Mouse (Mus musculus) CH12.LX (cell line): ENCODE measurements around the gene Ergic3. TPM values are rescaled to one million over a fixed set of nuclear protein-coding genes. Genes with fewer than 3 reads are reported as not detected.
A peak's percentile ranks its signal among the peaks of the same experiment; 100 is the strongest.

Source experiments
- DNase-seq: peaks from one replicate; pipeline ENCODE4 v3.0.0-alpha.2; 2013; ENCODE audit errors: extremely low read depth
- H3K27ac ChIP-seq: 2 replicates; pipeline ENCODE4 v1.5.1; 2012; ENCODE audit warnings: low read depth, mild to moderate bottlenecking, control low read depth, moderate library complexity; ENCODE audit not compliant: insufficient read depth
- H3K27me3 ChIP-seq: replicated peaks from 2 replicates; pipeline ENCODE3; 2012; ENCODE audit warnings: inconsistent platforms
- H3K36me3 ChIP-seq, 2 experiments: replicated peaks in 1 of 2; 2 replicates each; pipeline versions ENCODE3 to v1.6.1; 2012; ENCODE audit warnings: inconsistent platforms in 1 of 2, low read length in 1 of 2, mild to moderate bottlenecking in 1 of 2, mixed read lengths in 1 of 2, moderate library complexity in 1 of 2; ENCODE audit not compliant: control insufficient read depth in 1 of 2, insufficient read depth in 1 of 2
- H3K4me1 ChIP-seq, 2 experiments: 2 replicates each; pipeline ENCODE4 v1.6.1; 2012; ENCODE audit warnings: inconsistent platforms in 1 of 2, moderate library complexity in 1 of 2; ENCODE audit not compliant: insufficient read depth in 2 of 2, control insufficient read depth in 1 of 2
- H3K4me2 ChIP-seq: 2 replicates; pipeline ENCODE4 v1.6.1; 2012; ENCODE audit warnings: low read depth, mild to moderate bottlenecking, control low read depth; ENCODE audit not compliant: poor library complexity, insufficient read depth, severe bottlenecking
- H3K4me3 ChIP-seq, 3 experiments: fragments of 150-350 bp in 1 of 3; sonication (generic) in 1 of 3; replicated peaks in 1 of 3; 2 replicates each; pipeline versions ENCODE3 to v1.5.1; 2011 to 2012; ENCODE audit warnings: low read depth in 2 of 3, low read length in 2 of 3, mild to moderate bottlenecking in 2 of 3, moderate library complexity in 2 of 3, control low read depth in 1 of 3, improper control_type of control experiment in 1 of 3, inconsistent platforms in 1 of 3, mixed read lengths in 1 of 3; ENCODE audit not compliant: poor library complexity in 1 of 3
- H3K79me2 ChIP-seq: replicated peaks from 2 replicates; pipeline ENCODE4 v1.6.1; 2012; ENCODE audit warnings: mild to moderate bottlenecking, moderate library complexity; ENCODE audit not compliant: control insufficient read depth, poor library complexity, insufficient read depth, severe bottlenecking; ENCODE audit errors: extremely low read depth
- H3K9ac ChIP-seq: 2 replicates; pipeline ENCODE4 v1.6.1; 2012; ENCODE audit warnings: low read depth, mild to moderate bottlenecking, control low read depth, moderate library complexity; ENCODE audit not compliant: insufficient read depth
- H3K9me3 ChIP-seq: replicated peaks from 2 replicates; pipeline ENCODE3; 2012; ENCODE audit warnings: low read length, inconsistent platforms, mixed read lengths
- CHD1 ChIP-seq: IDR thresholded peaks from 2 replicates; pipeline ENCODE4 v1.6.1; 2012; ENCODE audit warnings: low read depth, low read length, improper control_type of control experiment, inconsistent platforms
- CTCF ChIP-seq, 2 experiments: IDR thresholded peaks in 1 of 2; conservative IDR thresholded peaks in 1 of 2; 2 replicates each; pipeline ENCODE4 v1.5.1; 2011 to 2012; ENCODE audit warnings: low read depth in 2 of 2, low read length in 2 of 2, improper control_type of control experiment in 1 of 2, inconsistent platforms in 1 of 2, mild to moderate bottlenecking in 1 of 2, moderate library complexity in 1 of 2
- E2F4 ChIP-seq: IDR thresholded peaks from 2 replicates; pipeline ENCODE4 v1.6.1; 2011; ENCODE audit warnings: low read depth, low read length, improper control_type of control experiment; ENCODE audit not compliant: insufficient replicate concordance
- ELF1 ChIP-seq: IDR thresholded peaks from 2 replicates; pipeline ENCODE4 v1.6.1; 2014; ENCODE audit warnings: low read depth, mild to moderate bottlenecking, inconsistent platforms, low read length, improper control_type of control experiment
- EP300 ChIP-seq: IDR thresholded peaks from 2 replicates; pipeline ENCODE4 v1.6.1; 2011; ENCODE audit warnings: low read length, improper control_type of control experiment
- ETS1 ChIP-seq: conservative IDR thresholded peaks from 2 replicates; pipeline ENCODE4 v1.6.1; 2012; ENCODE audit warnings: low read depth, mild to moderate bottlenecking, inconsistent platforms, low read length, improper control_type of control experiment, moderate library complexity
- HCFC1 ChIP-seq: IDR thresholded peaks from 2 replicates; pipeline ENCODE4 v1.6.1; 2012; ENCODE audit warnings: low read depth, mild to moderate bottlenecking, inconsistent platforms, low read length, improper control_type of control experiment
- IRF4 ChIP-seq: IDR thresholded peaks from 2 replicates; pipeline ENCODE4 v1.6.1; 2014; ENCODE audit warnings: low read depth, mild to moderate bottlenecking, inconsistent platforms, low read length, improper control_type of control experiment
- JUN ChIP-seq: IDR thresholded peaks from 2 replicates; pipeline ENCODE4 v1.6.1; 2011; ENCODE audit warnings: low read depth, mild to moderate bottlenecking, low read length, improper control_type of control experiment, moderate library complexity; ENCODE audit not compliant: insufficient read depth
- KAT2A ChIP-seq: IDR thresholded peaks from 2 replicates; pipeline ENCODE4 v1.6.1; 2012; ENCODE audit warnings: low read length, improper control_type of control experiment, inconsistent platforms; ENCODE audit not compliant: insufficient replicate concordance
- MAFK ChIP-seq: IDR thresholded peaks from 2 replicates; pipeline ENCODE4 v1.6.1; 2011; ENCODE audit warnings: low read length, improper control_type of control experiment; ENCODE audit not compliant: insufficient replicate concordance
- MAX ChIP-seq: IDR thresholded peaks from 2 replicates; pipeline ENCODE4 v1.6.1; 2011; ENCODE audit warnings: low read length, improper control_type of control experiment
- MXI1 ChIP-seq: IDR thresholded peaks from 2 replicates; pipeline ENCODE4 v1.6.1; 2011; ENCODE audit warnings: mild to moderate bottlenecking, low read depth, low read length, improper control_type of control experiment
- POLR2A ChIP-seq: IDR thresholded peaks from 2 replicates; pipeline ENCODE4 v1.6.1; 2011; ENCODE audit warnings: low read depth, mild to moderate bottlenecking, improper control_type of control experiment, low read length
- POLR2AphosphoS2 ChIP-seq: IDR thresholded peaks from 2 replicates; pipeline ENCODE4 v1.6.1; 2011; ENCODE audit warnings: low read depth, low read length, improper control_type of control experiment
- RAD21 ChIP-seq: IDR thresholded peaks from 2 replicates; pipeline ENCODE4 v1.6.1; 2011; ENCODE audit warnings: low read depth, mild to moderate bottlenecking, low read length, improper control_type of control experiment, moderate library complexity
- SIN3A ChIP-seq: IDR thresholded peaks from 2 replicates; pipeline ENCODE4 v1.6.1; 2012; ENCODE audit warnings: low read length, improper control_type of control experiment, inconsistent platforms
- TBP ChIP-seq: conservative IDR thresholded peaks from 2 replicates; pipeline ENCODE4 v1.6.1; 2011; ENCODE audit warnings: low read depth, low read length, improper control_type of control experiment
- TCF12 ChIP-seq: IDR thresholded peaks from 2 replicates; pipeline ENCODE4 v1.6.1; 2014; ENCODE audit warnings: low read depth, mild to moderate bottlenecking, inconsistent platforms, low read length, improper control_type of control experiment
- USF1 ChIP-seq: IDR thresholded peaks from 2 replicates; pipeline ENCODE4 v1.6.1; 2014; ENCODE audit warnings: low read depth, mild to moderate bottlenecking, inconsistent platforms, low read length, improper control_type of control experiment
- USF2 ChIP-seq: conservative IDR thresholded peaks from 2 replicates; pipeline ENCODE4 v1.6.1; 2011; ENCODE audit warnings: low read depth, low read length, improper control_type of control experiment
- ZKSCAN1 ChIP-seq: IDR thresholded peaks from 2 replicates; pipeline ENCODE4 v1.6.1; 2012; ENCODE audit warnings: low read depth, inconsistent platforms, low read length, improper control_type of control experiment, borderline replicate concordance
- ZMIZ1 ChIP-seq: IDR thresholded peaks from 2 replicates; pipeline ENCODE4 v1.6.1; 2012; ENCODE audit warnings: low read depth, mild to moderate bottlenecking, inconsistent platforms, low read length, improper control_type of control experiment
- ZNF384 ChIP-seq: IDR thresholded peaks from 2 replicates; pipeline ENCODE4 v1.6.1; 2012; ENCODE audit warnings: low read depth, low read length, improper control_type of control experiment, inconsistent platforms
- dilution Hi-C: fragments of 300-500 bp; cut with MboI; formaldehyde crosslinking; loops from 2 replicates; pipeline ENCODE4 v1.14.3; 2020; ENCODE audit warnings: low sequenced_read_pairs; ENCODE audit not compliant: extremely low pct_unique_long_range_greater_than_20kb, extremely low pct_ligation_motif_present
- in situ Hi-C: fragments of 300-500 bp; cut with MboI; formaldehyde crosslinking; loops from 3 replicates; pipeline ENCODE4 v1.14.3; 2019; ENCODE audit warnings: low sequenced_read_pairs, low pct_ligation_motif_present, low pct_unique_long_range_greater_than_20kb, mixed read lengths
- polyA plus RNA-seq: library from polyadenylated mRNA; unstranded; fragments of >175 nt; gene quantifications from 2 replicates; pipeline ENCODE4 v1.2.1, GENCODE M21; 2012; ENCODE audit warnings: low read depth; ENCODE audit not compliant: insufficient read length
- total RNA-seq, 2 experiments: library from RNA; depleted of rRNA; stranded (reverse); fragments of 300-350 nt in 1 of 2; fragments of >200 nt in 1 of 2; gene quantifications; 2 replicates each; pipeline ENCODE4 v1.2.3; 2012 to 2014

Gene Ergic3
- total and polyA plus RNA-seq, 3 experiments: 53.0 to 146 (median 136) TPM

GRCm38 (mm10) chr2:156025482-156025881, 17.6 kb downstream of the Ergic3 start:
- DNase-seq: no peak
- in situ Hi-C loops: no loop called here
- no peak overlapping the region for H3K4me2 ChIP-seq
- no peaks in the 10 kb centered on the region for H3K79me2 ChIP-seq
- dilution Hi-C loops: no loop called here
- TF ChIP-seq ZNF384 (no peak), ZKSCAN1 (no peak), EP300 (no peak), ETS1 (no peak), HCFC1 (peak; percentile 87), MAX (no peak), RAD21 (no peak)
- peaks cover 3% of the 10 kb centered on the region for H3K27me3 ChIP-seq
- no peak overlapping the region for H3K27ac ChIP-seq
- H3K9ac ChIP-seq: no peak overlapping the region
- H3K9me3 ChIP-seq: no peaks in the 10 kb centered on the region
- peaks cover 0 to 7% of the 10 kb centered on the region in 2 experiments; a peak in 2 of 4 replicates for H3K4me1 ChIP-seq
- peaks cover 0 to 2% of the 10 kb centered on the region in 2 experiments for H3K36me3 ChIP-seq
- no peak overlapping the region for H3K4me3 ChIP-seq

GRCm38 (mm10) chr2:156039390-156039789, 31.5 kb downstream of the Ergic3 start:
- no peak overlapping the region for H3K9ac ChIP-seq
- no peak overlapping the region for H3K27ac ChIP-seq
- in situ Hi-C loops: no loop called here
- TF ChIP-seq POLR2A (no peak), ZKSCAN1 (no peak), POLR2AphosphoS2 (no peak), CTCF (conservative IDR thresholded peaks at IDR 0.05 in 1 of 2, IDR thresholded peaks at IDR 0.05 in 1 of 2; ENCODE audit: low read depth in 2 of 2, low read length in 2 of 2) (no peak), JUN (no peak), USF1 (no peak), HCFC1 (no peak), KAT2A (no peak), TBP (no peak), E2F4 (no peak), MXI1 (no peak), IRF4 (no peak), MAFK (no peak), SIN3A (no peak), CHD1 (no peak), USF2 (no peak), TCF12 (no peak), ZMIZ1 (no peak), ELF1 (no peak)
- H3K9me3 ChIP-seq: no peaks in the 10 kb centered on the region
- no peak overlapping the region for H3K4me3 ChIP-seq
- H3K4me1 ChIP-seq: peaks cover 5% of the 10 kb centered on the region in 2 experiments
- H3K4me2 ChIP-seq: no peak overlapping the region
- dilution Hi-C loops: no loop called here
- DNase-seq: no peak
- H3K36me3 ChIP-seq: no peaks in the 10 kb centered on the region
- peaks cover 61% of the 10 kb centered on the region for H3K27me3 ChIP-seq
- no peaks in the 10 kb centered on the region for H3K79me2 ChIP-seq
